Mouse (Mus musculus) adrenal gland, adult (tissue): ENCODE results near the gene Zbtb24.
"Not testable (repeated sequence)": the region's sequence is repeated elsewhere in the genome, so short reads cannot be mapped to it uniquely, and the experiment has no call there.

ENCODE experiments used
- DNase-seq, 2 experiments: peaks; one replicate each; pipeline ENCODE4 v3.0.0; 2022 to 2023; ENCODE audit warnings: low spot score in 1 of 2; ENCODE audit not compliant: inconsistent age in 2 of 2

Zbtb24 gene

DNA sequence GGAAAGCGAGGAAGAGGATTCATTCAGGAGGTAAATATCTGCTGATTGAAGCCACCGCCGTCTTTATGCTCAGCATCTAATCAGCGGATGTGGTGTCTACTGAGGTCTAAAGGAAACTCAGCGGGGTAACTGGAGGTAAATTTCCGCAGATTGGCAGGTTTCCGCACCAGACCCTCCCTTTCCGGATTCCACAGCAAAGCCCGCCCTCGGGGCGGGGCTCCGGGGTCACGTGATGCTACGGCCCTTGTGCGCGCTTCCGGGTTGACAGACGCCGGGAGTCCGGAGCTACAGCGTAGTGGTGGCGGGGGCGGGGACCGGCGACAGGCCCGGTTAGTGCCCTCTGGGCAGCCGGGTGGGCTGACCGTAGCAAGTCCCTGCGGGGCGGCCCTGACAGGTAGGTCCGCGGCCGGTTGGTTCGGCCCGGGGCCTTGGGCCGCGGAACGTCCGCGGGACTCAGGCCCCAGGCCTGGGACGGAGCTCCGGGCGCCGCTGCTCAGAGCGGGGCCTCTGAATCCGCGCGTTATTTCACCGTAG, at the start of gene Zbtb24:
TSS of gene Zbtb24 (plus strand) at position 247 of the 534 bp plus-strand sequence.
- peak; percentile 96 to 98 for DNase-seq

DNA sequence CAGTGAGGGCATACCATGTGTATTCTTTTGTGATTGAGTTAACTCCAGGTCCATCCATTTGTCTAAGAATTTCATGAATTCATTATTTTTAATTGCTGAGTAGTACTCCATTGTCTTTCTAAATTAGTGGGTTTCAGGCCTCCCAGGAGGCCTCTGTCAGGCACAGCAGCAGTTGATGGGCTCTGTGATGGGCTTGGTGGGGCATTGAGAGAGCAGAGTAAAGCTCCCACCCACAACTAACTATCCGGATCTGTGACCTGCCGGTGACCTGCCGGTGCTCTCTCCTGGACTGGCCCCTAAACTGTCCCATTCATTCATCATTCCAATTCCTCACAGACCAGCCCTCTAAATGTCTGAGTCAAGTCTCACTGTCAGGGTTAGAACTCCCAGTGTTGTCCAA, 49.1 kb upstream of the Zbtb24 start:
- no peak for DNase-seq

DNA sequence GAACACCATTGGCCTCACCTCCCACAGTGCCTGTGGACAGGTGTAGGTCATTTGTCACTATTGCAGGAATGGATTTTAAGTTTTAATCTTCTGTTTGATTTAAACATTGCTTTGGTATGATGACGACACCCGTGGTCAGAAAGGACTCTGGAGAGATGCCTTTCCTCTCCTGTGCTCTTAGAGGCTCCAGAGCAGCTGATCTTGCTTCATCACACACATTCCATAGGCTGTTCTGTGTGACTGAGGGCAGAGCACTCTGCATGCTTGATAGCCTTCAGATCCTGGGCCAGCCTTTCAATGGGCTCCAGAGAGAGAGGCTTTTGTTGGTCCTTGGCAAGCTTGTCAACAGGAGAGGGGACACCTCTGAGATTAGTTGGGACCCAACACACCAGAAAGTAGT, 46.8 kb upstream of the Zbtb24 start:
- DNase-seq, result no peak

DNA sequence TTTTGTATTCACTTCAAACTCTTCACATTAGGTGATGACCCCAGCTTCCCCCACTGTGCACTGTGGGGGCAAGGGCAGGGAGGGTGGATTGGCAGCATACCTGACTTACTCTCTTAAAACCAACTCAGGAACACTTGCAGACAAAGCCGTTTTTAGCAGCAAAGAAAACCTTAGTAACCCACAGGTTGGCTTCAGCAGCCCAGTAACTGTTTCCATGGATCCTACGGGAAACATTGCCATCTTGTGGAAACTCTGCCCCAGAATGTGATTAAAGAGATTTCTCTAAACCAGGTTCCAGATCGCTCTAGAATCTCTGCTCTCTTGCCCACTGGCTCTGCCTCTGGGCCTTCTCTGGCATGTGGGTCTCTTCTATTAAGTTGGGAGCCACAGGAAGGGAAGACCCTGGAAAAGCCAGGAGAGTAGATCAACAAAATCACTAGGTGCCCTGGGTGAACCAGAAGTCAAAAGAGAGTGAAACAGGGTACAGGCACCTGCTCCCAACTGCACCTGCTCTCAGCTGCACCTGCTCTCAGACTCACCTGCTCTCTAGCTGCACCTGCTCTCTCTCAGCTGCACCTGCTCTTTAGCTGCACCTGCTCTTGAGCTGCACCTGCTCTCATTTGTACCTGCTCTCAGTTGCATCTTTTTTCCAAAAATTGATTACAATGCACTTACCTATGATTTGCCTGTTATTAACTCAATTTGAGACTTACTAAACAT, 46.1 kb upstream of the Zbtb24 start:
- peak in 1 of 2 experiments; percentile 37 for DNase-seq

DNA sequence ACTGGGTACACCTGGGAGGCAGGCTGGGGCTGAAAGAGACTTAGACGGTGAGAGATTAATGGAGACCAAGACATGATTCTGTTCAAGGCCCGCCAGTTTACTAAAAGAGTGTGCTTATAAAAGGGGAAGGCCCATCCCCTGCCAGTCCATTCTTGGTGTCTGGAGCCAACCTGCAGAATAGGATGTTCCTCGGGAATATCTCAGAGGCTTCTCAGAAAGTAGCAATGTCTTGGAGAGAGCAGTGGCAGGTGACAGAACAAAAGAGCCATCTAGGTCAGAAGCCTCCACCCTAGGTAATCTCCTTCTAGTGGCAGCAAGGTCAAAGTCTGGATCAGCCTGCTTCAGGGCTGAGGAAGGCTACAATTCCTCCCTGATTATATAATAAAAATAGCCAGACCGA, 40.0 kb upstream of the Zbtb24 start:
- not testable (repeated sequence) for DNase-seq

DNA sequence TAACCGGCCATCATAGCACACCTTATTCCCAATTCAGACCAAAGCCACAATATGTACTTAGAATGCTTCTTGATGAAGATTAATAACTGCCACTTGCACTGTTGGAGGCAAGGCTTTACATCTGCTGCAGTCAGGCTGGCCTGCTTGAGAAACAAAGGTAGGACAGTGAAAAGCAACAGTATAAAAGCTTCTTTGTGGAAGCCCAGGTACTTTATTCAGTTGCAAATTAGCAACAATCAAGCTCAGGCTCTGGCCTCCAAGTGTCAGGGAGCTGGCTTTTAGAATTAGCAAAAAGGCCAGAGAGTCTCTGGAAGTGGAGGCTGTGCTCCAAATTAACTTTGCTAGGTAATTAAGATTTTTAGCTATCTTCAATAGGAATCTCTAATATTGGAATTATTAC, 39.4 kb upstream of the Zbtb24 start:
- DNase-seq, result not testable (repeated sequence)

DNA sequence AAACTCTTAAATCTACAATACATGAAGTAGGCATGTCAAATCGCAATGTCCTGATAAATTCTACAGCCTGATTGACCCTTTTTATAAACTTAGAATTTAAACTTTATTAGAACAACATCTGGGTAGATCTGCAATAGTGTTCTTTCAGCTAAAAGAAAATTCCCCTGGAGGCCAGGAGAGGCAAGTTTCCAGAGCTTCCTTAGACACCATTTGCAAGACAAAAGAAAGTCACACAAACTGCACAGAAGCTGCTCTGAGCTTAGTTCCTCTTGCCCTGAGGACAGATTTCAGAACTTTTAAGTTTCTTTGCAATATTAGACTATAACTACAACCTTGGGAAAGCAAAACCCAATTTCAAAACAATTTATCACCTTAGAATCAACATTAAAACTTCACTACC, 36.7 kb upstream of the Zbtb24 start:
- DNase-seq, result not testable (repeated sequence)

DNA sequence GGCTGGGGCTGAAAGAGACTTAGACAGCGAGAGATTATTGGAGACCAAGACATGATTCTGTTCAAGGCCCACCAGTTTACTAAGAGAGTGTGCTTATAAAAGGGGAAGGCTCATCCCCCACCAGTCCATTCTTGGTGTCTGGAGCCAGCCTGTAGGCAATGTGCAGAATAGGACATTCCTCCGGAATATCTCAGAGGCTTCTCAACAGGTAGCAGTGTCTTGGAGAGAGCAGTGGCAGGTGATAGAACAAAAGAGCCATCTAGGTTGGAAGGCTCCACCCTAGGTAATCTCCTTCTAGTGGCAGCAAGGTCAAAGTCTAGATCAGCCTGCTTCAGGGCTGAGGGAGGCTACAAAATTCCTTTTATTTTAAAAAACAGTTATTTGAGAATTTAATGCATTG, 34.8 kb upstream of the Zbtb24 start:
- DNase-seq, result not testable (repeated sequence)

DNA sequence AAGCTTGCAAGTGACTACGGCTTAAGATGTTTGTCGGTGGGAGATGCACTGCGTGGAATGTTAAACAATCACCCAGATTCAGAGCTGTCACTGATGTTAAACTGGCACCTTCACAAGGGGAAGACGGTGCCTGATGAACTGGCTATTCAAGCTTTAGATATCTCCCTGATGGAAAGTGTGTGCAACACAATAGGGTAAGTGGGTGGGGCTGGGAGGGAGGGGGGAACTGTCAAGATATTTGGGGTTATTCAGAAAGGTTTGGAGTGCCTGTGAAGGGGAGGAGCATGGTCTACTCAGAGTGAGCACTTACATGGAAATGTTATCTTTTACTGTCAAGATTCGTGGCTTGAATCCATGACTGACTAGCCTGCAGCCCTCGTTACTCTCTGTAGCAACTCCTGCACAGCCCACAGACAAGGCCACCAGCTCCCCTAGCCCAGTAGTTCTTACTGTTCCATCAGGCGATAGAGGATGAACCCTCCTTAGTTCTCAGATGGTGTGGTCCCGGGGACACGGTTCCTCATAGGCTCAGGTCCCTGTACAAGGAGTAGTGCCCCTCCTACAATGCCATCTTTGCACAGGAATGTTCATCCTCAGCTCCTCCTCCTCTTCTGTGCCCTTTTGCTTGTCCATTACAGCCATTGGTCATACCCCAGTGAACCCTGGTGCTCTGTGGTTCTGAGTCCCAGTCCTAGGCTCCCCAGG, 29.5 kb upstream of the Zbtb24 start:
- no peak for DNase-seq

DNA sequence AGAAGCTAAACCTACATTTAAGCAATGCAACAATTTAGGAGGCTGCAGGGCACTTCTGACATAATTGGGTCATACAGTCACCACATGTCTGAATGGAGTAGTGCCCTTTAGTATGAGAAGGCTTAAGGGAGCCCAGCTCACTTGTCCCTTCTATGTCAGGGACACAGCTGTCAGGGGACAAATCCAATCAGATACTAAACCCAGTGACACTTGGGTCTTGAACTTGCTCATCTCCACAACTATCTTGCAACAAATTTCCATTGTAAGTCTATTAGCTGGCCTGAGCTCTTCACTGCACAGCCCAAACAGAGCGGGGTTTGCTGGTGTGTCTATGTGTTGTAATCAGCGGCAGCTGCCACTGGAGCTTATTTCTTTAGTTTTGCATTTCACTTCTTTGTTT, 26.5 kb upstream of the Zbtb24 start:
- peak in 1 of 2 experiments; percentile 60 for DNase-seq

DNA sequence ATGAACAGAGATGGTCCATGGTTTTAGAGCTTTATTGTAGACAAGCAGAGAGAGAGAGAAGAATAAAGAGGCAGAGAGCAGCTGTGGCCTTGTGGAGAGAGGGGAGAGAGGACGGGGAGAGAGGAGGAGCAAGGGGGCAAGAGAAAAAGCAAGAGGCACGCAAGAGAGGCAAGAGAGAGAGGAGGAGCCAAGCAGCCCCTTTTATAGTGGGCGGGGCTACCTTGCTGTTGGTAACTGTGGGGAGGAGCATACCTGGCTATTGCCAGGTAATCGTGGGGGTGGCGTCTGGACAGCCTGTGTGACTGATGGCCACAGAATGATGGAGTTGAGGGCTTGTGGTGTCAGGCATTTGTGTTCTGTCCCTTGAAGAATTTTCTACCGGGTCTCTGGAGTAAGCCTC, 23.8 kb upstream of the Zbtb24 start:
- DNase-seq, result no peak

DNA sequence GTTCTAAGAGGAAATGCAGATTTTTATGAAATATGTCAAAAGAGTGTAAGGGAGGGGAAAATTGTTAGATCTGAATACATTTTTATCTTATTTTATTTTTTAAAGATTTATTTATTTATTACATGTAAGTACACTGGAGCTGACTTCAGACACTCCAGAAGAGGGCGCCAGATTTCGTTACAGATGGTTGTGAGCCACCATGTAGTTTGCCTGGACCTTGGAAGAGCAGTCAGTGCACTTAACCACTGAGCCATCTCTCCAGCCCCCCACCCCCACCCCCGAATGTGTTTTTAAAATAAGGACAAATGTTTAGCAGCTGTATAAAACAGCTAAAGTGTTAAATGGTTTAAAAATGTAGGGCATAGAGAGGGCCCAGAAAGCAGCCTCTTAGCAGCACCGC, 15.6 kb upstream of the Zbtb24 start:
- peak; percentile 61 to 86 for DNase-seq

DNA sequence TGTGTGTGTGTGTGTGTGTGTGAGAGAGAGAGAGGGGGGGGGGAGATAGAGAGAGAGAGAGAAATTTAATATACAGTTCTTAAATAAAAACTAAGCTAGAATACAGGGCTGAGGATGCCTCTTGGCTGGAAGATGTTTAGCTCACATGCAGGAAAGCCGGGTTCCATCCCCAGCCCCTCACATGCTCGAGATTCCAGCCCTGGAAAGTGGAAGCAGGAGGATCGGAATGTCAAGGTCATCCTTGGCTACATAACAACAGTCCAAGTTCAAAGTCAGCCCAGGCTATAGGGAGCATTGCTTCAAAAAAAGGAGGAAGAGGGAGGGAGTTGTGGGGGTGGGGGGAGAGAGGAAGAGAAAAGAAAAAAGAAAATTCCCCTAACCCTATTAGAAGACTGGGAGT, 15.0 kb upstream of the Zbtb24 start:
- peak in 1 of 2 experiments; percentile 62 for DNase-seq

DNA sequence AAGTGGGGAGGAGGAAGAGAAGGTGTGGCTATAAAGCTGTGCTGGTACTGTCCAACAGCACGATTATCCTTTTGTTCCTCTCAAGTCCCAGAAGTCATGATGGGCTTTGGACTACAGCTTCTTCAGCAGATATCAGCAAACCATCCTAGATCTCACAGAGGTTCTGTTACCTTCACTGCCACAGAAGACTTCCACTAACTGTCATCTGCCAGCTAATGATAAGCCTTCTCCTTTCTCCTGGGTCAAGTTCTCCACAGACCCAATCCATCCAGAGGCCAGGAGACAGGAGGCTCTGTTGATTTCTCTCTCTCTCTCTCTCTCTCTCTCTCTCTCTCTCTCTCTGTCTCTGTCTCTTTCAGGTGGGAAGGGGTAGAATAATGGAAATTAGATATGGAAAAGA, 2.0 kb upstream of the Zbtb24 start:
- DNase-seq, result no peak

DNA sequence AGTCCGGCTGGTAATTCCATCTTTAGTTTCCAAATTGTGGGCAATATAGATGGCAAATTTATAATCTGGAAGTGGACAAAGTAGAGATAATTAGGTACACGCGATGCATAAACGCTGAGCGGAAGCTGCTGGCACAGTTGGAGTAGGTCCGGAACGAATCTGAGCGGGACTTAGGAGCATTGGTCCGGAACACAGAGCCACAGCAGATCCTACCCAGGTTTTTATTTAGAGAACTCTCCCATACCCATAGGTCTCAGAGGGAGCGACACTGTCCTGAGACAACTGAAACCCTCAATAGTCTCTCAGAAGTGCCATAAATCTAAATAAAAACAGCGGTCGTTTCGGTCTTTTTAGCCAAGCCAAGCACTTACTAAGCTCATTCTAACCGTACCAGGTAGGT, 499 bp upstream of the Zbtb24 start:
- DNase-seq, result peak in 1 of 2 experiments; percentile 39

DNA sequence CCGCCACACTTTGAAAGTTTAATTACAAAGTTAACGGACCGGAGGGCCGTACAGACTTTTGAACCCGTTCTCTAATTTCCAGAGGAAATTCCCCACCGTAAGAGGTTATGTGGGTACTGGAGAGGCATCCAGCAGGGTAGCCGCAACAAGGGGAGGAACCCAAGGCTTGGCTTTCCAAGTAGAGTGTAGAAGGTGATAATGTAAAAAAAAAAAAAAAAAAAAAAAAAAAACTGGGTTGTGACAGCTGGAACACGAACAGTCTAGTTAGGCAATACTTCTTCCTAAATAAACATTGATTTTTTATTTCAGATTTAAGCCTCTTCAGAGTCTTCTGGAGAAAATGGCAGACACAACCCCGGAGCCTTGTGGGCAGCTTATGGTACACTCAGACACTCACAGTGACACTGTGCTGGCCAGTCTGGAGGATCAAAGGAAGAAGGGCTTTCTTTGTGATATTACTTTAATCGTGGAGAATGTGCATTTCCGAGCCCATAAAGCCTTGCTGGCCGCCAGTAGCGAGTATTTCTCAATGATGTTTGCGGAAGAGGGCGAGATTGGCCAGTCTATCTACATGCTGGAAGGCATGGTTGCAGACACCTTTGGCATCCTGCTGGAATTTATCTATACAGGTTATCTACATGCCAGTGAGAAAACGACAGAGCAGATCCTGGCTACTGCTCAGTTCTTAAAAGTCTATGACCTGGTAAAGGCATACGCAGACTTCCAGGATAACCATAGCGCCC, 768 bp downstream of the Zbtb24 start:
- DNase-seq, result no peak

DNA sequence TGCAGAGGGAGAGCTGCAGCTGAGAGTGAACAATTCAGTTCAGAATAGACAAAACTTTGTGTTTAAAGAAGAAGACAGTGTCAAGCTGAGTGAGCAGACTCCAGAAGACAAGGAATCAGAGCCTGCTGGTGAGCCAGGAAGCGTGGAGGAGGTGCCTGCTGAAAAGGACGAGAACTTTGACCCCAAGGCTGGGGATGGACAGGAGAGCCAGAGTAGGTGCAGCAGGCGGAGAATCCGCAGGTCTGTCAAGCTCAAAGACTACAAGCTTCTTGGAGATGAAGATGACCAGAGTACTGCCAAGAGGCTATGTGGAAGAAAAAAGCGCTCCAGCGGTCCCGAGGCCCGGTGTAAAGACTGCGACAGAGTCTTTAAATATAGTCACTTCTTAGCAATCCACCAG, 1.5 kb downstream of the Zbtb24 start:
- DNase-seq, result no peak

DNA sequence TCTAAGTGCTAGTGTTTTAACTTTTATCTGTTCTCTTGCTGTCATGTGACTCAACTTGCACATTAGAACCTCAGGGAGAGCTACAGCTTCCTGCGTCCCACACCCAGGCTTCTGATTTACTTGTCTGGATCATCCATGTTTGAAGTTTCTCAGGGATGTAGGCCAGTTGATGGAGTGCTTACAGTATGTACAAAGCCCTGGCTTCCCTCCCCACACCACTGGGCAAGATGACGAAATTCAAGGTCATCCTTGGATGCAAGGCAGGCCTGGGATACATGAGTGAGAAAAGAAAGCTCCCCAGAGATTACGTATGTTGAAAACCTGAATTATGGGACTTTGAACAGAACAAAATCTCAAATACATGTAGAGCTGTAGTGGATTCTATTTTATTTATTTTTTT, 2.6 kb downstream of the Zbtb24 start:
- DNase-seq, result peak in 1 of 2 experiments; percentile 64

DNA sequence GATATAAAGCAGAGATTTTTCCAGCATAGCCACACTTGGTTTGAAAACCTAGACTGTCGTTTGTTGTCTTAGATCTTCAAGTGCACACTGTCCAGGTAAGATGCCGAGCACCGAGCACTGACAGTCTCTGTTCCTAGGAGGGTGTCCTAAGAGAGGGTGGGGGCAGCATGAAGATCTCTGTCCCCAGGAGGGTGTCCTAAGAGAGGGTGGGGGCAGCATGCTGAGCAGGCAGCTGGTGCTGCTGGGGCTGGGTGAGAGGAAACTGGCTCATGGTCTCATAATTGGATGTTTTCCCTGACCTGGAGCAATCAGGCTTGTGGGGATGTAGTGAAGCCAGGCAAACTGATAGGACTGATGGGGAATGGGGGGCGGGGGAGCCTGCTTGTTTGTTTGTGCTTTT, 9.8 kb downstream of the Zbtb24 start:
- no peak for DNase-seq

DNA sequence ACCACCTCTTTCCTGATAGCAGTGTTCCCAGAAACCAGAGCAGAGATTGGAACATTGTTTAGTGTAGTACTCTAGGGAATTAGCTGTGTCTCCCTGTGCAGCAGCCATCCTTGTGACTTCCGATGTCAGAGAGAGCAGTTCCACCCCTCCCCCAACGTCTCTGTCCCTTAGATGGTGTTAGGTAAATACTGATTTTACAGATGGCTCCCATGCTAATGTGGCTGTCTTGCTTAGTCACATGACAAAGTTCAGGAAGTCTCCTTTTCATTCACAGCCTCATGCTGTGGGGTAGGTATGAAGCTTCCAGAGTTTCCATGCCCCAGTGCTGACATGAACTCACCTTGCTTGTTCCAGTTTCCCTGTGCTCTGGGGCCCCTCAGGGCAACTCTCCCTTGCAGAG, 10.3 kb downstream of the Zbtb24 start:
- DNase-seq, result no peak

DNA sequence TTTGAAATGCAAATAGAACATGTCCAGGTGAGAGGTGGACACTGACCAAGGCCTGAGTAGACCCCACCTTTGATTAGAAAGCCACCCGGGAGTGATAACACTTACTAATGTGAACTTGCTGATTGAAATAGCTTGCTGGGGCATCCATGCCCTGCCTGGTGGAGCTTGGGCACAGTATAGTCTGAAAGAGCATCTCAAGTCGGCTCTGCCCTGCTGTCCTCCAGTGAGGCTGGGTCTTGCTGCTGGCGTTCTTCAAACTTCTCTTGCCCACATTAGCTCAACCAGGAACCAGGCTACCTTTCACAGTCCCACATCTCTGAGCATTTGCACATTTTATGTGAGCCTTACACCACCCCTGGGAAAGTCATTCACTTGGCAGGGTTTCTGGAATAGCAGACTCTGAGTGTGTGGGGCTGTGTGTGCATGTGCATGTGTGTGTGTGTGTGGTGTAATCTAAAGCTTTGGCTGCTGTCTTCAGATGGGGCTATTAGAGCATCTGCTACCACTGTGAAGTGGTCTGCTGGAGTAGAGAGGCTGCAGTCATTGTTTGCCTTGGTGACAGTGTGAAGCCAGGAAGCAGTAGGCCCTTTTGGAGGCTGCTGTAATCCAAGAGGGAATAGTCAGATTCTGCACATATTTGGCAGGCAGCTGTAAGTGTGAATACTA, 11.0 kb downstream of the Zbtb24 start:
- no peak for DNase-seq
